Mouse (Mus musculus): Measurements from ENCODE around the gene Ahcyl2. TPM values are rescaled to one million over a fixed set of nuclear protein-coding genes. Genes with fewer than 3 reads are reported as not detected.
A peak's percentile ranks its signal among the peaks of the same experiment; 100 is the strongest.

The Ahcyl2 gene
- total RNA-seq, 2 experiments from 2014 or later = 237 to 264 TPM

- Histone ChIP-seq H3K27ac (peak overlapping the region; percentile 53; the same call in 1 of the 2 replicates), H3K4me3 (no peak overlapping the region)
- TF ChIP-seq CTCF (conservative IDR thresholded peaks at IDR 0.05) = no peak
- DNase-seq (ENCODE audit: low spot score in 2 of 2) = no peak
Observed at GRCm38 (mm10) chr6:29776542-29777237, 8.9 kb downstream of the Ahcyl2 start.

- Histone ChIP-seq H3K4me3 (no peak overlapping the region), H3K27ac (no peak overlapping the region)
- no peak for DNase-seq (ENCODE audit: low spot score in 2 of 2)
- no peak for TF ChIP-seq CTCF (conservative IDR thresholded peaks at IDR 0.05)
Observed at GRCm38 (mm10) chr6:29777238-29777555, 9.4 kb downstream of the Ahcyl2 start.

- no peak for DNase-seq (ENCODE audit: low spot score in 2 of 2)
- no peak overlapping the region for H3K4me3 ChIP-seq
- no peak for TF ChIP-seq CTCF (conservative IDR thresholded peaks at IDR 0.05)
- no peak overlapping the region for H3K27ac ChIP-seq
Observed at GRCm38 (mm10) chr6:29780082-29780481, 12.3 kb downstream of the Ahcyl2 start.

- DNase-seq (ENCODE audit: low spot score in 2 of 2) = no peak
- H3K27ac ChIP-seq = no peak overlapping the region
- no peak overlapping the region for H3K4me3 ChIP-seq
- TF ChIP-seq CTCF (conservative IDR thresholded peaks at IDR 0.05) = no peak
Observed at GRCm38 (mm10) chr6:29780571-29780970, 12.8 kb downstream of the Ahcyl2 start.

- Histone ChIP-seq H3K27ac (no peak overlapping the region), H3K4me3 (no peak overlapping the region)
- TF ChIP-seq CTCF (conservative IDR thresholded peaks at IDR 0.05) = no peak
- no peak for DNase-seq (ENCODE audit: low spot score in 2 of 2)
Observed at GRCm38 (mm10) chr6:29782239-29782638, 14.4 kb downstream of the Ahcyl2 start.

GRCm38 (mm10) chr6:29783960-29784359 lies 16.1 kb downstream of the Ahcyl2 start:
- no peak for TF ChIP-seq CTCF (conservative IDR thresholded peaks at IDR 0.05)
- no peak overlapping the region for H3K4me3 ChIP-seq
- DNase-seq (ENCODE audit: low spot score in 2 of 2) = no peak
- H3K27ac ChIP-seq = no peak overlapping the region

- Histone ChIP-seq H3K4me3 (no peak overlapping the region), H3K27ac (no peak overlapping the region)
- peak; percentile 60 for TF ChIP-seq CTCF (conservative IDR thresholded peaks at IDR 0.05)
- DNase-seq (ENCODE audit: low spot score in 2 of 2) = no peak
Observed at GRCm38 (mm10) chr6:29784413-29785021, 16.7 kb downstream of the Ahcyl2 start.

- no peak for TF ChIP-seq CTCF (conservative IDR thresholded peaks at IDR 0.05)
- DNase-seq (ENCODE audit: low spot score in 2 of 2) = no peak
- Histone ChIP-seq H3K27ac (no peak overlapping the region), H3K4me3 (no peak overlapping the region)
Observed at GRCm38 (mm10) chr6:29785759-29786158, 17.9 kb downstream of the Ahcyl2 start.

- no peak for TF ChIP-seq CTCF (conservative IDR thresholded peaks at IDR 0.05)
- Histone ChIP-seq H3K4me3 (no peak overlapping the region), H3K27ac (no peak overlapping the region)
- DNase-seq (ENCODE audit: low spot score in 2 of 2) = no peak
Observed at GRCm38 (mm10) chr6:29788779-29789350, 21.1 kb downstream of the Ahcyl2 start.

GRCm38 (mm10) chr6:29790014-29790698 lies 22.3 kb downstream of the Ahcyl2 start:
- H3K4me3 ChIP-seq = no peak overlapping the region
- TF ChIP-seq CTCF (conservative IDR thresholded peaks at IDR 0.05) = no peak

GRCm38 (mm10) chr6:29793520-29793919 lies 25.7 kb downstream of the Ahcyl2 start:
- DNase-seq (ENCODE audit: low spot score in 2 of 2) = no peak
- no peak for TF ChIP-seq CTCF (conservative IDR thresholded peaks at IDR 0.05)
- H3K27ac ChIP-seq = no peak overlapping the region
- no peak overlapping the region for H3K4me3 ChIP-seq

More at GRCm38 (mm10) chr6:29790014-29790698, 22.3 kb downstream of the Ahcyl2 start:
- H3K27ac ChIP-seq = no peak overlapping the region
- DNase-seq (ENCODE audit: low spot score in 2 of 2) = no peak

GRCm38 (mm10) chr6:29794582-29794981 lies 26.8 kb downstream of the Ahcyl2 start:
- DNase-seq (ENCODE audit: low spot score in 2 of 2) = no peak
- TF ChIP-seq CTCF (conservative IDR thresholded peaks at IDR 0.05) = no peak
- Histone ChIP-seq H3K27ac (no peak overlapping the region), H3K4me3 (no peak overlapping the region)

- TF ChIP-seq CTCF (conservative IDR thresholded peaks at IDR 0.05) = no peak
- no peak for DNase-seq (ENCODE audit: low spot score in 2 of 2)
- Histone ChIP-seq H3K27ac (peak overlapping the region; percentile 12; the same call in 1 of the 2 replicates), H3K4me3 (no peak overlapping the region)
Observed at GRCm38 (mm10) chr6:29802979-29803378, 35.2 kb downstream of the Ahcyl2 start.
